Mouse (Mus musculus) urinary bladder, postnatal 14 days (tissue): ENCODE measurements around the gene Zfyve16.

Source experiments
- DNase-seq: peaks from one replicate; pipeline ENCODE4 v3.0.0; 2021; ENCODE audit warnings: low spot score

The Zfyve16 gene

DNA sequence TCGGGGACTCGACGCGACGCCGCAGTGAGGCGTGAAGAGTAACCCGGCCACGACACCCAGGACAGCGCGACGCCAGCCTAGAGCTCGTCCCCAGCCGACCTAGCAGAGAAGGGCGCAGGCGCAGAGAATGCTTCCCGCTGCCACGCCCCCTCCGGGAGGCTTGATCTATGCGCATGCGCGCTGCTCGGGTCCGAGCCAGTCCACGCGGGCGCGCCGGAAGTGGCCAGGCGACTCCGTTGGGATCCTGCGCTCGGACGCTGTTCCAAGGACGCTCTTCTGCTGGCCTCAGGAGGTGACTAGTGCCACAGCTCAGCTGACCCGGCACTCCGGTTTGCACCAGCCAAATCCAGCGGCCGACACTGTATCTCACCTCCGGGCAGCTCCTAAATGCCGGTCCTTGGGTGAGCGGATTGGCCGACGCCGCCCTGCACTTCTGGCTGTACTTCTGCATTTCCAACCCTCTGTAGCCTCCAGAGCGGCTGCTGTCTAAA, at the start of gene Zfyve16:
Zfyve16 (minus strand) TSS at position 148 of the 491 bp plus-strand sequence.
- DNase-seq = peak; percentile 97

DNA sequence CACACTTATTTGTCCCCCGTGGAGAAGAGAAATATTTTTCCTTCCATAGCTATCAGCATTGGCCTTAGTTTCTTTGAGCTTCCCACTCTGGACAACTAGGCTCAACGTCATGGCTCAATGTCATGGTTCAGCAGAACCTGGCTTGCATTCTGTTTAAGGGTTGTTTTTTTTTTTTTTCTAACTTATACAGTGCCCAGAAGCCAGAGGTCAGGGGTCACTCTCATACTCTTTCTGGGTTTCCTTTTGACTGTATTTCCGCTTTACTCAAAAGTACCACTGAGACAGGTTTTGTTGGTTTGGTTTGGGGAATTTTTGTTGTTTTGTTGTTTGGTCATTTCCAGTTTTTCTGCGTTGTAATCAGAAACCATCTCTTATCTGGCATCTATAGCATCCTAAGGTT, 47.5 kb upstream of the Zfyve16 start:
- no peak for DNase-seq

DNA sequence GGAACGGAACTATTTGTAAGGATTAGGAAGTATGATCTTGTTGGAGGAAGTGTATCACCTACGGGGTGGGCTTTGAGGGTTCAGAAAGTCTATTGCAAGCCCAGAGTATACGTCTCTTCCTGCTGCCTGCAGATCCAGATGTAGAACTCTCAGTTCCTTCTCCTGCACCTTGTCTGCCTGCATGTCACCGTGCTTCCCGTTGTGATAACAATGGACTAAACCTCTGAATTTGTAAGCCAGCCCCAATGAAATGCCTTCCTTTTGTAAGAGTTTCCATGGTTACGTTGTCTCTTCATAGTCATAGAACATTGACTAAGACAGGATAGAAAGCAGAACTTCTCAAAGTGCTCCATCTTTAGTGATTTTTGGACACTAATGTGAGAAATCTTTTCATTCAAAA, 46.0 kb upstream of the Zfyve16 start:
- DNase-seq = no peak

DNA sequence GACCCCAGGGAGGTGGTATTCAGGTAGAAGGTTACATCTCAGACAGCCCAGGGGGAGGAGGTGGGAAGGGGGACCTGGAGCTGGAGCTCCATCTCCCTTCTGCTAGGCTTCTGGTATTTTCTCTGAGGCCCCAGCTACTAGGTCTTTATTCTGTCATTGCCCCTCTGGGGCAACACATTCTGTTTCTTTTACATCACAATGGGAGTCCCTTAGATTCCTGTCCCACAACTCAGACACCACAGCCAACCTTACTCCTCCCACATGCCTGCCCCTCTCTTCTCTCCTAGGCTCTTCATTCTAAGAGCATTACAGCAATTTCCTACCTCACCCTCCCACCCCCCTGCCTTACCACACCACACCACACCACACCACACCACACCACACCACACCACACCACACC, 45.4 kb upstream of the Zfyve16 start, which contains the start of gene Spz1:
Spz1 (minus strand) TSS at position 101 of the 400 bp plus-strand sequence.
- no peak for DNase-seq

DNA sequence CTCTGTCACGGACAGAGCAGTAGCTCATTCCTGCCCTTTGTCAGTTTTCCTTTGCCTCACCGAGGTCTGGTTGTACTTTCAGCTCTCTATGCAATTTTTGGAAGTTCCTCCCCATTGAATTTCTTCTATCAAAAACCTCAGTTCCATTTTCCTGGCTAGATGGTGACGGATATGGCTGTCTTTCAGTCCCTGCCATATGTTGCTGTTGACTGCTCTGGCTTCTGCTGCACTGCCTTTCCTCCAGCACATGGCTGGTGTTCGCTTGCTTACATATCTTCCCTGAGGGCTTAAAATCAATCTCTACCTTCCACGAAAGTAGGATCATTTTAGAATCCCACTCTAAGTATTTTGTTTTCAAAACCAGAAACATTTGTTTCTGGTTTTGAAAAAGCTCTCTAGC, 28.8 kb upstream of the Zfyve16 start:
- no peak for DNase-seq

DNA sequence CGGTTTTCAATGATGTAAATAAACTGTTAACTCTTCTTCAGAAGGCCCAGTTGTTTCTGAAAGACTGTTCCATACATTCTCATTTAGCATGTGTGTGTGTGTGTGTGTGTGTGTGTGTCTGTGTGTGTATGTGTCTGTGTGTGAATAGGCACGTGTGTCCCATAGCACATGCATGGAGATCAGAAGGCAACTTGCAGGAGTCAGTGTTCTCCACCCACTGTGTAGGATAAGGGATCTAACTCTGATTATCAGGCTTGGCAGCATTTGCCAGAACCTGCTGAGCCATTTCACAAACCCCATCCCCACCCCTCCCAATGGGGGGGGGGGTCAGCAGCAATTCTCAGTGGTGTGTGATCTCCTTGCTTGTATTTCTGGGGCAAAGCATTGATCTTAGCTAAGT, 26.6 kb upstream of the Zfyve16 start:
- no peak for DNase-seq

DNA sequence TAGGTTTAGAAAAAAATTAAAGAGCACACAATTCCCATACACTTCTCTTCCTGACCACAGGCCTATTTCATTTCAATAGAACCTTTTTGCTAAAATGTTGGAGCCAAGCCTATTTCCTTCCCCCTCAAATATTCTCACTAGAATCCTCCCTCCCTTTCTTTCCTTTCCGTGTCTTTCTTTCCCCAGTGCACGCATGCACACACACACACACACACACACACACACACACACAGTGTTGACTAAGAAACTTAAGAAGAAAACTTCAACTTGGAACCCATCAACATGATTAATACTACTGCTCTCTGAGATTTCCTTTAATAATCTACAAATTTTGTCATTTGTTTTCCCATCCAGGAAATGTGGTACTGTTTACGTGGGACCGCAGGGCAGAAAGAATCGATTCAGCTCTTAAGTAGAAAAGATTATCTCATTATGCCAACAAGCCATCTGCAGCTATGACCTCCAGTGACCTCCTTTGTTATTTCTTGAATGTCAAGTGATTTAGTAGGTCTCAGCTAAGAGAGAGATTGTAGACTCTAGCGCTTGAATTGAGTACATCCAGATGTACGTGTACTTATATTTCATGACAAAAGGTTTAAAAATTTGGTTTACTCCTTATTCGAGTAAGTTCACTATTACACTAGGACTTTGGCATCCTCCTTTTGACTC, 25.9 kb upstream of the Zfyve16 start:
- DNase-seq = no peak

DNA sequence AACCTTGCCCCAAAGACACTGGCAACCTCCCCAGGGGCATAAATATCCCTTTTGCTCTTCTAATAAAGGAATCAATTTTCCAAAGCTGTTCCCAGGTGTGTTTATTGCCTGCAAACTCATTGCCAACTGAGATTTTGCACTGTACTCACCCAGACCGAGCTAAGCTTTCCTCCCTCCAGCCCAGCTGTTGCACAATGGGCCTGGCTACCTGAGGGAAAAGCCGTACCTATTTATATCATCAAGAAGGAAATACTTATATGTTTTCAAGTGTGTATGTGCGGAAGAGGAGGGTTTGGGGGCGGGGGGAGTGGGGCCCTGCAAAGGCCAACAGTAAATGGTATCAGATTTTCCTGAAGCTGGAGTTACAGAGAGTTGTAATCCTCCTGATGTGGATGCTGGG, 16.4 kb upstream of the Zfyve16 start:
- DNase-seq = no peak

DNA sequence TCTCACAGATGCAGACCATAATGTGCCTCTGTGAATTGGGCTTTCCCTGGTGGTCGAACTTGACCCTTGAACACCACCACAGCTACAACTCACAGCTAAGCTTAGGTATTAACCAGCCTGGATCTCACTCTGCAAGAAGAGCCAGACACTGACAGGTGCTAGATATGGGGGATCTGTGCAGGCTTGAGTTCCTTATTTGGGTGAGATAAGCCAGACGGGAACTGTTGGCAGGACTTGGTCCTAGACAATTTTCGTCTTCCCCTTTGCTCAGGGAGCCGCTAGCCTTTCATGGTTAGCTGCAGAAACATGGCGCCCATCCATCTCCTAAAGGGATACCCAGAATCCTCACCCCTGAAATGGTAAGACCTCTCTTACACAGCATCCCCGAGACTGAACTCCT, 10.3 kb upstream of the Zfyve16 start:
- no peak for DNase-seq

DNA sequence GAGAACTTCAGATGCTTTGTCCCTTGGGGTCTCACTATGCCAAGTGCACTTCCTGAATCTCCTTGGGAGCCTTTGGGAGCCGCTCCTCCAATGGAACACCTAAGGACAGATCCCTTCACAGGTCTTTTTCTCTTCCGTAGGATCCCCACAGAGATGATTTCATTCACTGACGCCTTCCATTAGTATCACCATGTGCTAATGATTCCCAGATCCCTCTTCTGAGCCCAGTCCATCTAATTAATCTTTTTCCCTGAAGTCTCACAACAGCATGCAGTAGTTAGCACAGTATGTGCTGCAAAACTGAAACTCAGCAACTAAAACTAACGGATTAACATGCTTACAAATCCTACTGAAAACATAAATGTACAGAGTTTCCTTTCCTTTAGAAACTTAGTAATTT, 8.5 kb upstream of the Zfyve16 start:
- no peak for DNase-seq

DNA sequence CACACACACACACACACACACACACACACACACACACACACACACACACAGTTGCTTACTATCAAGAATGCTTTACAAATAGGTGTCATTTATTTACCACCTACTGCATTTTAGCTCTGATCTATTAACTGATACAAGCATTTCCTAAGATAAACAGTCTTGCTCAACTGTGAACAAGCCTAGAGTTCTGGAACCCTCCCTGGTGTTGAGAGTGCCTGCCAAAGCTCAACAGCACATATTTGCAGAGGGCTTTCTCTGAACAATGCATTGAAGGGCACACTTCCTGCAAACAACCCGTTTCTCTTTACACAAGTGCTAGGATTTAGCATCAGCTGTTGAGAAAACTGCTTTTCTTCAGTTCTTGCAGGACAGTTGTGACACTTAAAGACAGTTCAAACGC, 3.1 kb upstream of the Zfyve16 start:
- DNase-seq = no peak

DNA sequence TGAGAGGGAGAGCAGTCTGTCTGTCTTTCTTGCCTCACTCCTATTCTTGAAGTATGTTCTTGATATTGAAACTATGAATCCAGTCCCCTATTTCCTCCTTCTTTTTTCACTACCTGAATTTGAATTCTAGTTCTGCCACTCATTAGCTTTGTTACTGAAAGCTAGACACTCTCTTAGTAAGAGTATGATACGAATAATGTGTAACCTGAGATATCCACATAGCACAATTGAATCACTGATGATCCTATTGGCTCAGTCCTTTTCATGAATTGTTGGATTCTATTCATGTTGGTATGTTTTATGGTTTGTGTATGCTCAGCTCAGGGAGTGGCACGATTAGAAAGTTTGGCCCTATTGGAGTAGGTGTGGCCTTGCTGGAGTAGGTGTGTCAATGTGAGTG, 1.5 kb upstream of the Zfyve16 start:
- DNase-seq = no peak

DNA sequence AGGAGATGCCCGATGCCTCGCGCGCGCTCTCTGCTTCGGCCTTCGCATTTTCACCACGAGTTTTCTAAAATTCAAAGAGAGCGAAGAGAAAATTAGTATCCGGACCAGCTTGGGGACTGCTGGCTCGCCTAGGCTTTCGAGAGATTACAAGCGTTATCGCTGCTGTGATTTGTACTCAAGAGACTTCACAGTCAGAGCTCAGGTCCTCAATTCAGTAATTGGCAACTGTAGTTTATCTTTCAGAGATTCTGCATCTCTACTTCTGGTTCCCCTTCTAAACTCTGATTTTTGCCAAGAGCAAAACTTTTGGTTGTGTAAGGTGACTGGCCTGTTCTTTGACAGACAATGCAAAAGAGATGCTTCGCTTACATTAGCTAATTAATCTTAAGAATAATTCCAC, 569 bp upstream of the Zfyve16 start:
- DNase-seq = no peak

DNA sequence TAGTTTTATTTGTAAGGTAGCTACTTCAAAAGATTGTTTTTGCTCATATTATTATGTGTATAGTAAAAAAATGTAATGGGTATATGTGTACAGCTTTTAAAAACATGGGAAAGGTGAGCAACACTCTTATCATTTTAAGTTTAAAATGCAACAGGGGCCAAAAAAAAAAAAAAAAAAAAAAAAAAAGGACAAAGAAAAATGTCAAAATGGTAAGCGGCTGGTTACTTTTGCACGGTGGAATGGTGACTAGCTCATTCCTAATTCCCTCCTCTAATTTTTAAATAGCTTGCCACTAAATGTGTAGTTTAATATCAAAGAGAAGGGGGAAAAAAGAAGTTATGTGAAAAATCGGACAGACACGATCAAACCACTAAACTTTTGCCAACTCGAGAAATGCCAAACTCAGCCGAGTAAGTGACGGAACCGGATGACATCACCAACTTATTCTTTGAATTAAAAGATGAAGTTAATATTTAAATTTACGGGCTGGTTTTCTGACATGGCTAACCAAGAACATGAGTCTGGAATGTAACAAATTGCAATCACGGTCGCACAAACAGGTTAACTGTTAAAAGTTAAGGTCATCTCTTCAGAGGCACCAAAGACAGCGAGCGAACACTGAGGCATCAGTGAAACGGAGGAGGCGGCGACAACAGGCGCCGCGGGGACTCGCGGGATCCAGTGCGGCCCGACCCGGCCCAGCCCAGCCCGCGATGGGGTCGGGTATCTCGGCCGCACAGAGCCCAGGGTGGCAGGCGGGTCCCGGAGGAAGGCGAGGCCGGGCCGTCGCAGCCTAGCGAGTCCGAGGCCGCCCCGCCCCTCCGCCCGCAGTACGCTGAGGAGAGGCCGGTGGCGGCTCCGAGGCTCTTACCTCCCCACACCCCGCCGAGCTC, 594 bp downstream of the Zfyve16 start:
- DNase-seq = no peak

DNA sequence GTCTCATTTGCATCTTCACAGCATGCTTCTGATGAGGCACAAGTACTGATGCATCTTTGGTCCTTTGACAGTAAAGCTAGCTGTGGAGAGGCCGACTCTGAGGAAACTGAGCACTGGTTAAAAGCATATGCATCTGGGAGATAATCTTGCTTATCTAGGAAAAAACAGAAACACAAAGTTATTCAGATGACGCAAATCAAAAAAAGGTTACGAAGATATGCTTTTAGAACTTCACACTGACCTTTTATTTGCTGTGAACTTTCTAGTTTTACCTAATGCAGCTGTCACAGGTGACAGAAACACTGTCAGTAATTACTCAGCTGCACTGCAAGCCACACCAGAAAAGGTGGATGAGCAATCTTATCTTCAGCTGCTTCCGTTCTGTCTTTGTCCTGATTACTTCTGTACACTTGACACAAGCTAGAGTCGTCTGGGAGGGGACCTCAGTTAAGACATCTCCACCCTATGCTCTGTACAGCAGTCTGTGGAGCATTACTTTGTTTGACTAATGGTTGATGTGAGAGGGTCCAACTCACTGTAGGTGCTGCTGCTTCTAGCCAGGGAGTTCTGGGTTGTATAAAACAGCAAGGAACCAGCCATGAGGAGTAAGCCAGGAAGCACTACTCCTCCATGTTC, 7.4 kb downstream of the Zfyve16 start:
- DNase-seq = no peak

DNA sequence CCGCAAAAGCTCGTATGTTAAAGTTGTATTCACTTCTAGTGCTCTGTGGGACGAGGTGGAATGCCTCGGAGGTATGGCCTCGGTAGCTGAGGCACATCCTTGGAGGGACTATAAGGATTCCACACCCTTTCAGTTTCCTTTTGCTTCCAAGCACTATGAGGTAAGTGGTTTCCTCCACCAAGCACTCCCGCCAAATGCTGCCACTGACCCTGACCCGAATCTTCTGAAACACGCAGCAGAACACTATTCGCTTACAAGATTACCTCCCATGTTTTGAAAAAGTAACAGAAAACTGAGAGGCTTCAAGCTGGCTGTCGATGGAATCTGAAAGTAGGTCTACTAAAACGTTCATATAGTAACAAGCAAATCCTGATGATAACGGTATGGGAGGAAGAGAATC, 25.8 kb downstream of the Zfyve16 start:
- no peak for DNase-seq

DNA sequence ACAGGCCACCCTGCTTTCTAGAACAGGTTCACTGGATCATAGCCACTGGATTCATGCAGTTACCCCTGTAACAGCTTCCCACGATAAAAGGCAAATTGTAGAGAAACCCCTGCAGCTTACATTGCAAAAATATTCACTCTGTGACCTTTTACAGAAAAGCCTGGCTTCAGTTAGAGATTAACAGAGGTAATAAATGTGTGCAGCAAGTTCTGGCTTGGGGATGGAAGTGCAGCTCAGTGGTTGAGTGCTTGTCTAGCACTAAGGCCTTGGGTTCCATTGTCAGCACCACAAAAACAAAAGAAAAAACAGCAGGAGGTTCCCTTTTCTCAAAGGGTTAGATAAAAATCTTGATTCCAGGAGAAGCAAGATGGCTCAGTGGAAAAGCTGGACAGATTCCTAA, 38.7 kb downstream of the Zfyve16 start:
- DNase-seq = no peak

DNA sequence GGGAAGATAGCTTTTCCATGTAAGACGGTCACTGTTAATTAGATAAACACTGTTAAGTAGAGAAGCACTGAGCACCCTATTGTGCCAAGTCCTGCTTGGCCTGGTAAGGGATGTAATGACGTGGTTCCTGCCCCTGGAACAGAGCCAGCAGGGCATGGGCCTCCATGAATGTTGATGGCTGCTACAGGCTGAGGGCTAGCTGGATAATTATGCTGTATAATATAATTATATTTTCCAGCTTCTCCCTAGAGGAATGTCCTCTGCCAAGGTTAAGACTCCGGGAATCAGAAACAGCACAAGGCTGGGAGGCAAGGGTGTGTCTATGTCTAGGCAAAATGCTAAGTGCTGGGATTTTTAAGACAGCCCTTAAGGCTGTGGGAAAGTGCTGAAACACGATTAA, 39.9 kb downstream of the Zfyve16 start:
- DNase-seq = no peak

DNA sequence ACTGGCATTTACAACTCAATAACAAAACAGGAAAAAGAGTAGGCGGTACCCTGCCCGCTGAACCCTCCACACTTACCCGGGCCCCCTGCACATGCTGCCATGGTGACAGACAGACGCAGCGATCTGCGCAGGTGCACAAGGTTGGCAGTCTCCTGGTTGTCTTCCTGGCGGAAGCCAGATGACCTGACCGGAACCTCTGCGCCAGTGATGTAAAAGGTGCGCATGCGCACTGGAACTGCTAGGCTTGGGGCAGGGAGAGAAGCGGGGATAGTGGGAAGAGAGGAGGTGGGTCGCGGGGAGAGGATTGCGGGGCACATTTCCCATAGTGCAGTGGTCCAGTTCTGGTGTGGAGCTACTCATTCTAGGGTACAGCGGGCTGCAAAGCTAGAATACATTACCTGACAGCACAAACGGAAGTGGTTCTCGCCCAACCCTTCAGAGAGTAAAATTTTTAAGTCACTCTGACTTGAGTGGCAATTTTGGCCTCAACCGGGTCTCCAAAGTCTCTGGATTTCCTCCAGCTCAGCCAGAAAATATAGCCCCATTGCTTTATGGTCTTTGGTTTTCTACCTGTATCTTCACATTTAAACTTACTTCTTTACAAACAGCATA, 46.7 kb downstream of the Zfyve16 start, which contains the start of gene Fam151b:
Fam151b (minus strand) TSS at position 164 of the 612 bp plus-strand sequence.
- DNase-seq = peak; percentile 90

DNA sequence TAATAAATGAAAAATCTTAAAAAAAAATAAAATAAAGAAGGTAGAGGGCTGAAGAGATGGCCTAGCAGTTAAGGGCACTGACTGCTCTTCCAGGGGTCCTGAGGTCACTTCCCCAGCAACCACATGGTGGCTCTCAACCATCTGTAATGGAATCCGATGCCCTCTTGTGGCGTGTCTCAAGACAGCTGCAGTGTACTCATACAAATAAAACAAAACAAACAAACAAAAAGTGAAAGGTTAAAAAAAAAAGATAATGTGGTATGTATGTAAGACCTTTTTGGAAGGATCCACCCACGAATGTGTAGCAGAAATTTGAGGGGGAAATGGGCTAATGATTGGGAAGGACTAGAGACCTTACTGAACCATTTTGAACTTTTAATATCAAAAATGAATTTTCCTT, 47.3 kb downstream of the Zfyve16 start:
- DNase-seq = peak; percentile 44

DNA sequence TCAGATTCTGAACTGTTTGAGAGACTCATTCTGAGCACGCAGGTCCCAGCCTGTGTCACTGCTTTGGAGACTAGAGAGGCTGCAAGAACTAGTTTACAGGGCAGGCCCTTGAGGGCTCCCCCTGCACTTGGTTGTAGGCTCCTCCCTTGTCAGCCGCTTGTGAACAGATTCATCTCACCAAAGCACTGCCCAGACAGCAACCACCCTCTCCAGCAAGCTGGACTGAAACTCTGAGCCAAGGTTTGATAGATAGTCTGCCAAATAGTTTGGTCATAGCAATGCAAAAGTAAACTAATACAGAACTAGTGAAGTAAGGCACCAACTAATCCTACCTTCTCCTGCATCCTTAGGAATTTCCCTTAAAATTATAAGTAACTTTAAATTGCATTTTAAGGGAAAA, 60.5 kb downstream of the Zfyve16 start:
- DNase-seq = no peak

DNA sequence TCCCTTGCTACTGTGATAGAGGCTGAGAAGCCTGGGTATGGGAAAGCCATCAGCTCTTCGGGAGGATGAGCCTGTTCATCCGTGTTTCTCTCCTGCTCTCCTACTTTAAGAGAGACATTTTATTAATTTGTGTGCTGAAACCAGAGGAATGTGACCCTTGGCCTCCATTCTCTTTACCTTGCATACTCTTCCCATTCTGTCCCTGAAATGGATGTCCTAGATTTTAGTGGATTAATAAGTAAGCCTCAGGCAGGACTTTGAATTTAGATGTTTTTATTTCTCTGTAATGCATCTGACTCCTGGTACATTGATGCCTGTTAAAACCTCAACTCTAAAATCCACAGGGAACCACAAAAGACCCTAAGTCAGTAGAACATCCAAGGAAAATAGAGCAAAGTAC, 61.3 kb downstream of the Zfyve16 start:
- no peak for DNase-seq
